Mouse (Mus musculus): ENCODE results near the gene Polm.

GRCm38 (mm10) chr11:5852314-5852713, 14.5 kb upstream of the Polm start:
- no peak for TF ChIP-seq CTCF (IDR thresholded peaks at IDR 0.05; ENCODE audit: low read depth)
- no peak for TF ChIP-seq EP300 (IDR thresholded peaks at IDR 0.05; ENCODE audit: low read depth)
